Mouse (Mus musculus): ENCODE data around the gene Gkn2.
A peak's percentile ranks its signal among the peaks of the same experiment; 100 is the strongest.

The Gkn2 gene

DNA sequence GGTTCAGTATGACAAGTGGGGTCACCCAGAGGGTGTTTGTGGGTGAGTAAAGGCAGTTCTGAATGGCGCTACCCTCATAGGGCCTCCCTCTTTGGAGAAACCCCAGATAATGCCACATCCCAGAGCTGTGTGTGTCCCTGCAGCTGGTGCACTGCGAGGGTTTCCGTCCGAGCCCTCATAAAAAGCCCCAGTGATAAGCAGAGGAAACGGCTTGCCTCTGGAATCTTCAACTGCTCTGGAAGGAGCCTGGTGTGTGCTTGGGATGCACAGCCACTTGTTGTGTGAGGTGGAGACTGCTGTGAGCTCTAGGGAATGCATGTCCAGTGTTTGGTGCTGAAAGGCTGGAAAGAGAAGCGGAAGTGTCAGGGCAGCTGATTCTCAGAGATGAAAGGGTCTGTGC is 28.3 kb downstream of the Gkn2 start:
- DNase-seq: no peak

DNA sequence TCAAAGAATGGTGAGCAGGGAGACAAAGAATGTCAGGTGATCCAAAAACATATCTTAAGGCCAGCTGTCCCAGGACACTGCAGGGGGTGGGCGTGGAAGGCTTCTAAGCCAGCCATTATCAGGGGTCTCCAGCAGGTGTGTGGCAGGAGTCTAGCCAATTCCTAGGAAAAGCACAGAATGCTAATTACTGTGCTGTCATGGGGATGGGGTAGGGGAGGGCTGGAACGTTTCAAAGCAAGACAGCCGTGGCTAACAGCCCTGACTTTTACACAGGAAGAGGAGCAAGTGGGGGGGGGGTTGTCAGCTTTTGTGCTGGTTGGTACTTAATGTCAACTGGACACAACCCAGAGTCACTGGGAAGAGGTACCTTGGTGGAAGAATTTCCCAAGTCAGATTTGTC is 38.9 kb downstream of the Gkn2 start:
- no peak for DNase-seq

DNA sequence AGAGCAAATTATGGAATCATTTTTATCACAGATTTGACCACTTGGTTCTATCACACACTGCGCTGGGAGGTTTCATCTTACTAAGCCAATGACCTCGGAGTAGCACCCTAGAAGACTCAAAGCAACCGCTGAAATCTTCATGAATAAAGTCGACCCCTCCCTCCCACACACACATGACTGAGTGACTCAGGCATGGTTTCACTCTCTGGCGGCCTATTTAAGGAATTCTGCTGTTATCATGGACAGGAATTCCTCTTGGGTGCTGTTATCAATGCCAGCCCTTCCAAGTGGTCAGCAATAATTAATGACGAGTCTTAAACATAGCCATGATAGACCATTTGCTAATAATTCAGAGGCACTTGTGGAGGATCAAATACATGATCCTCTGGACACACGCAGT is 49.1 kb downstream of the Gkn2 start:
- DNase-seq: no peak

DNA sequence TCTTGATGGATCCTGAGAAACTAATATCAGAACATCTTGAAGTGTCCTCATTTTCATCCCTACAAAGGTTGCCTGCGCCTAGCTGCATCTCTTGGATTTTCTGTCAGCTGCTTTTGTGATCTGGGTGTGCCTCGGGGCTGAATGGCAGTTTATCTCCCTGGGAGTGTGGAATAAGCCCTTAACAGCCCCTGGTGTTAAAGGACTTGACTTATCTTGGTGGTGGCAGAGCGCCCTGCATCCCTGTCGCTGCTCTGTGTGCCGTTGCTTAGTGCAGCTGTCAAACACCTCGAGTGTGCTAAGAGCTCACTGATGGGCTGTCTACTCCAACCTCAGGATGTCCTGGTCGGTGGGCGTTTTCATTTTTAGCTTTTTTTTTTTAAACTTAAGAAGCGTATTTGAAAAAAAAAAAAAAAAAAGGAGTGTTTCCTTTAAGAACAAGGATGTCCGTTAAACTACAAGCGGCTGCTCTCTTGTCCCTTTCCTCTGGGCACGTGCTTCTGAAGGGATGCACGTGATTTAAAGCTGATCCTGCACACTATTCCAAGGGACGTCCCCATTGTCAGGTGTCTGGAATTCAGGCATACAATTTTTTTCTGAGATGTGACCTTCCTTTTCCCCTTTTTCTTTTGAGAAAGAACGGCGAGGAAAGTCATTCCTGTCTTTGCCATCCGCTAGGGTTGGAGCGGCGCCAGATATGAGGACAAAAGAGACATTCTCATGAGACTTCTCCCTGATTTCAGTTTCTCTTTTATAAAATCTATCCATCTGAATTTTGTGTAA is 51.1 kb downstream of the Gkn2 start:
- DNase-seq: peak; percentile 53 to 76

DNA sequence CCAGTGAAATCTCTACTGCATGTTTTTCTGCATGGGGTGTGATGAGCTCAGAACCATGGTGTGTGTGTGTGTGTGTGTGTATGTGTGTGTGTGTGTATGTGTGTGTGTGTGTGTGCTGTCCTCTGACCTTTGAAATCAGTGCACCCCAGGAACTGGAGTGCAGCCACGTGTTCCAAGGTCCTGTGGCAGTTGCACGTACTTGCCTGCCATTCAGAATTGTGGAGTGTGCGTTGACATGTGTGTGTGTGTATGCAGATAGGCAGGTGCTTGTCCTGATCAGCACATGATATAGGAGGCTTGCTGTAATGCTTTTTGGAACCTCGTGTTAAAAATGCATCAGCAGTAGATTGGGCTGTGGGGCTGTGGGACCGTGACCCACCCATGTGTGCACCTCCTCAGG is 53.8 kb downstream of the Gkn2 start:
- DNase-seq: peak in 1 of 2 experiments; percentile 14

DNA sequence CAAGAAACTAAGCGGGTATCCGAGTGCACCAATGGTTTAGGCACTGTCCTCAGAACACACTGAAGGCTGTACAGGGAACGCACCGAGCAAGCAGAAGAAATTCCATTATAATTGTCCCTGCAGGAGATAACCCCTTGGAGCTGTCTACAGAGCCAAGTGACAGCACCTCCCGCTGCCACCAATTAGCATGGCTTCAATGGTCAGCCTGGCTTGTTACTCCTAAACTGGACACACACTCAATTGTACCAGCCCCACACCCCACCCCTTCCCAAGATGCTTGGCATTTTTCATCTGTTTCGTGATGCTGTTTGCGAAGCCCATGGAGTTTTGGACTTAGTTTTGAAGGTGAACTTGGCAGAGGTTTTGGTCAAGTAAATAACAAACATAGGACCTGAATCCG is 54.5 kb downstream of the Gkn2 start:
- DNase-seq: peak; percentile 22 to 24

DNA sequence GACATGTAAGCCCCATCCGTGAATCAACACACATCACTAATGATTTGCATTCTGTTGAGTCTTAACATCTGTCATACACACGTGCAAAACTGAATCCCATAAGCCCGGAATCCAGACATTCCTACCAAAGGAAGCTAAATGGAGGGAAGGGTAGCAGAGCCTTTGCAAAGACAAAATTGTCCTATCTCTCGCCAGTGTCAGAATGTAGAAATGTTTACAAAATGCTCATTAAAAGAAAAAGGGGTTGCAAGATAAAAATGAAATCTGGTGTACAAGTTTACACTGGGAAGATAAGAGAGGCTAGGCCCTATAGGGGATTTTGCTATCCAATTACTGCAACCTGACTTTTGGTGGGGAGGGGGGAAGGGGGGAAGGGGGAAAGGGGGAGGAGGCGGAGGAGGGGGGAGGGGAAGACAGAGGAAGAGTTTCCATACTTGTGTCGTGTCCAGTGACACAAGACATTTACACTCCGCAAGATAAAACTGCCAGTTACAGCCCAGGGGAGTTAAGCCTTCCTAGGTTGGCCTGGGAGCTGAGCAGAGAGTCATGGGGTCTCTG is 55.4 kb downstream of the Gkn2 start, which contains the start of gene Bmp10:
TSS of gene Bmp10 (plus strand) at position 508 of the 558 bp plus-strand sequence.
- DNase-seq: no peak
